10 mouse cellular contexts compared by ENCODE assay signal in genomic region chr7:132858043-132858608, GRCm38 (mm10). TPM values are rescaled to one million over a fixed set of nuclear protein-coding genes. Genes with fewer than 3 reads are reported as not detected.
A peak's percentile ranks its signal among the peaks of the same experiment; 100 is the strongest.
DNase-seq lines count a peak whose midpoint lies in the region; ATAC-seq and TF ChIP-seq lines count a peak whose summit lies in the region.
"Had no signal": no experiment of that assay in that cellular context is flagged by ENCODE, and none has a peak within 500 bp of the region (broad histone marks: within the 10 kb centered on the region; RNA-seq: fewer than 3 reads in every experiment).

No protein-coding gene starts in this region.

- no peaks in the 10 kb centered on the region for H3K36me3 ChIP-seq in intestine, postnatal 0 days (ENCODE audit: control insufficient read depth, insufficient read depth)
- no peaks in the 10 kb centered on the region for H3K36me3 ChIP-seq in intestine, embryonic 15.5 days
- H3K36me3 ChIP-seq: heart, embryonic 13.5 days; hindbrain, embryonic 13.5 days had no signal

- 71% methylated on average over 5 of the region's 5 CpGs for WGBS in intestine, postnatal 0 days
- WGBS in intestine, embryonic 15.5 days, result 69% methylated on average over 5 of the region's 5 CpGs

- H3K4me1 ChIP-seq in intestine, postnatal 0 days (replicated peaks; ENCODE audit: control insufficient read depth, insufficient read depth, low read length), result no peaks in the 10 kb centered on the region; the same call in 1 of the 2 replicates
- H3K4me1 ChIP-seq in intestine, embryonic 15.5 days (replicated peaks), result 0 out of 2 replicates have a peak, but pooled peaks cover 6% of the 10 kb centered on the region

- no peak overlapping the region for H3K4me2 ChIP-seq in intestine, postnatal 0 days (replicated peaks; ENCODE audit: low read depth)
- no peak overlapping the region for H3K4me2 ChIP-seq in intestine, embryonic 15.5 days (replicated peaks)

- H3K27me3 ChIP-seq in intestine, postnatal 0 days (replicated peaks; ENCODE audit: control insufficient read depth, insufficient read depth, low read length), result no peaks in the 10 kb centered on the region
- H3K27me3 ChIP-seq in intestine, embryonic 15.5 days (replicated peaks), result no peaks in the 10 kb centered on the region
- H3K27me3 ChIP-seq: heart, embryonic 13.5 days; hindbrain, embryonic 13.5 days had no signal

- no peak for ATAC-seq in intestine, postnatal 0 days
- no peak for ATAC-seq in intestine, embryonic 15.5 days
- ATAC-seq in granulocyte monocyte progenitor cell, adult 5-6 weeks (replicated peaks; ENCODE audit: poor library complexity, severe bottlenecking), result no peak

- no peak overlapping the region for H3K4me3 ChIP-seq in intestine, postnatal 0 days (ENCODE audit: low read depth, low read length)
- H3K4me3 ChIP-seq in intestine, embryonic 15.5 days (replicated peaks), result no peak overlapping the region

- no peak overlapping the region for H3K27ac ChIP-seq in intestine, postnatal 0 days (ENCODE audit: low read depth, low read length)
- H3K27ac ChIP-seq in intestine, embryonic 15.5 days, result no peak overlapping the region

- peak; percentile 32 for TF ChIP-seq CTCF in intestine, postnatal 0 days (IDR thresholded peaks at IDR 0.05; ENCODE audit: low read depth)

- H3K9ac ChIP-seq in intestine, postnatal 0 days (ENCODE audit: low read depth, low read length), result no peak overlapping the region
- no peak overlapping the region for H3K9ac ChIP-seq in intestine, embryonic 15.5 days

- DNase-seq in 3T3-L1 (ENCODE audit: low read depth, low spot score) (peak; percentile 42), A20 (ENCODE audit: low read depth, low spot score) (peak; percentile 69), adipocyte (ENCODE audit: low spot score) (peak; percentile 35)
- DNase-seq in layer of hippocampus, adult 11-12 months (ENCODE audit: low spot score), result no peak
- DNase-seq: kidney, postnatal 25 days had no signal

- no peaks in the 10 kb centered on the region for H3K9me3 ChIP-seq in intestine, postnatal 0 days (ENCODE audit: control insufficient read depth)
- no peaks in the 10 kb centered on the region for H3K9me3 ChIP-seq in intestine, embryonic 15.5 days
- H3K9me3 ChIP-seq: heart, embryonic 13.5 days; hindbrain, embryonic 13.5 days had no signal

RNA-seq across cellular contexts. Expression of gene Abraxas2, which starts 0.9 kb away (rescaled TPM):
- 26.0 and 27.1 TPM in 2 replicates for polyA plus RNA-seq in intestine, postnatal 0 days (2015; fragmentation: Nextera tagmentation; extraction: Ambion mirVana)
- polyA plus RNA-seq in intestine, embryonic 15.5 days (2015; fragmentation: Nextera tagmentation; extraction: Ambion mirVana), result 30.3 and 36.9 TPM in 2 replicates
- total RNA-seq in granulocyte monocyte progenitor cell, adult 5-6 weeks (2014; fragmentation: Nextera tagmentation), result 43.0 and 44.0 TPM in 2 replicates
- 36.1 and 40.2 TPM in 2 replicates for total RNA-seq in granulocyte monocyte progenitor cell, adult 5-6 weeks (2017)

RNA-seq across cellular contexts. Expression of gene Eef1akmt2, which starts 5.7 kb away (rescaled TPM):
- 34.3 and 37.8 TPM in 2 replicates for polyA plus RNA-seq in intestine, postnatal 0 days (2015; fragmentation: Nextera tagmentation; extraction: Ambion mirVana)
- 60.7 and 64.4 TPM in 2 replicates for polyA plus RNA-seq in intestine, embryonic 15.5 days (2015; fragmentation: Nextera tagmentation; extraction: Ambion mirVana)
- 22.1 and 26.8 TPM in 2 replicates for total RNA-seq in granulocyte monocyte progenitor cell, adult 5-6 weeks (2014; fragmentation: Nextera tagmentation)
- total RNA-seq in granulocyte monocyte progenitor cell, adult 5-6 weeks (2017), result 51.4 and 61.2 TPM in 2 replicates

RNA-seq across cellular contexts. Expression of gene Fam53b, which starts 44.4 kb away (rescaled TPM):
- 13.5 and 17.3 TPM in 2 replicates for polyA plus RNA-seq in intestine, postnatal 0 days (2015; fragmentation: Nextera tagmentation; extraction: Ambion mirVana)
- 17.9 and 19.1 TPM in 2 replicates for polyA plus RNA-seq in intestine, embryonic 15.5 days (2015; fragmentation: Nextera tagmentation; extraction: Ambion mirVana)
- 20.1 and 27.7 TPM in 2 replicates for total RNA-seq in granulocyte monocyte progenitor cell, adult 5-6 weeks (2014; fragmentation: Nextera tagmentation)
- 11.1 and 12.5 TPM in 2 replicates for total RNA-seq in granulocyte monocyte progenitor cell, adult 5-6 weeks (2017)
